Mouse (Mus musculus) embryonic facial prominence, embryonic 13.5 days (tissue): Measurements from ENCODE around the gene Pafah1b3. TPM values are rescaled to one million over a fixed set of nuclear protein-coding genes. Genes with fewer than 3 reads are reported as not detected.

Experiments
- ATAC-seq: fragments of 200-750 bp; cut with Nextera tagmentation; 2 replicates; pipeline ENCODE4 v1.8.0; 2017; ENCODE audit warnings: low read depth; ENCODE audit not compliant: insufficient number of reproducible peaks, insufficient read depth, low FRiP score, low TSS enrichment
- H3K27ac ChIP-seq: fragments of 300-500 bp; sonication (generic); 2 replicates; pipeline ENCODE4 v1.5.1; 2015; ENCODE audit warnings: moderate library complexity, mild to moderate bottlenecking, inconsistent platforms
- H3K27me3 ChIP-seq: fragments of 300-500 bp; sonication (generic); 2 replicates; pipeline ENCODE4 v1.6.1; 2015; ENCODE audit warnings: mild to moderate bottlenecking, inconsistent platforms
- H3K36me3 ChIP-seq: fragments of 300-500 bp; sonication (generic); 2 replicates; pipeline ENCODE4 v1.6.1; 2015; ENCODE audit warnings: mild to moderate bottlenecking, inconsistent platforms
- H3K4me1 ChIP-seq: fragments of 300-500 bp; sonication (generic); 2 replicates; pipeline ENCODE4 v1.6.1; 2015; ENCODE audit warnings: inconsistent platforms
- H3K4me2 ChIP-seq: fragments of 300-500 bp; sonication (generic); 2 replicates; pipeline ENCODE4 v1.6.1; 2015; ENCODE audit warnings: moderate library complexity, mild to moderate bottlenecking, inconsistent platforms
- H3K4me3 ChIP-seq: fragments of 300-500 bp; sonication (generic); 2 replicates; pipeline ENCODE4 v1.5.1; 2015; ENCODE audit warnings: mild to moderate bottlenecking, inconsistent platforms
- H3K9ac ChIP-seq: fragments of 300-500 bp; sonication (generic); 2 replicates; pipeline ENCODE4 v1.6.1; 2015; ENCODE audit warnings: mild to moderate bottlenecking, inconsistent platforms
- H3K9me3 ChIP-seq: fragments of 300-500 bp; sonication (generic); 2 replicates; pipeline ENCODE4 v1.6.1; 2016; ENCODE audit warnings: inconsistent platforms
- WGBS: fragments of 180-500 bp; shearing (Covaris S2); methylation state at CpG from one replicate; pipeline ENCODE4 v1.1.7; 2015; ENCODE audit warnings: mixed read lengths; 5-methylcytosine and 5-hydroxymethylcytosine counted together
- polyA plus RNA-seq: library from polyadenylated mRNA; unstranded; fragments of >200 nt; fragmentation: Nextera tagmentation; extraction: Ambion mirVana; gene quantifications from 2 replicates; pipeline ENCODE4 v1.2.1, GENCODE M21; 2015

Gene Pafah1b3
- polyA plus RNA-seq, 1 experiment from 2014 or later = 315 TPM

GRCm38 (mm10) chr7:25288721-25289120, 9.1 kb downstream of the Pafah1b3 start:
- ATAC-seq = no peak
- Histone ChIP-seq H3K27ac (no peak overlapping the region), H3K36me3 (peaks cover 93% of the 10 kb centered on the region), H3K27me3 (no peaks in the 10 kb centered on the region), H3K4me1 (peaks cover 32% of the 10 kb centered on the region), H3K4me2 (no peak overlapping the region), H3K4me3 (peak overlapping the region; percentile 10; the same call in 1 of the 2 replicates), H3K9me3 (no peaks in the 10 kb centered on the region), H3K9ac (no peak overlapping the region)
- WGBS = 86% methylated on average over 3 of the region's 3 CpGs

GRCm38 (mm10) chr7:25288011-25288410, 9.8 kb downstream of the Pafah1b3 start:
- Histone ChIP-seq H3K9me3 (no peaks in the 10 kb centered on the region), H3K4me1 (peaks cover 38% of the 10 kb centered on the region), H3K4me3 (no peak overlapping the region), H3K9ac (0 out of 2 replicates have a peak overlapping the region, but pooled peaks have one; percentile 16), H3K27me3 (no peaks in the 10 kb centered on the region), H3K4me2 (no peak overlapping the region), H3K36me3 (peaks cover 86% of the 10 kb centered on the region), H3K27ac (no peak overlapping the region)
- ATAC-seq = no peak
- WGBS = 88% methylated on average over 12 of the region's 12 CpGs

DNA sequence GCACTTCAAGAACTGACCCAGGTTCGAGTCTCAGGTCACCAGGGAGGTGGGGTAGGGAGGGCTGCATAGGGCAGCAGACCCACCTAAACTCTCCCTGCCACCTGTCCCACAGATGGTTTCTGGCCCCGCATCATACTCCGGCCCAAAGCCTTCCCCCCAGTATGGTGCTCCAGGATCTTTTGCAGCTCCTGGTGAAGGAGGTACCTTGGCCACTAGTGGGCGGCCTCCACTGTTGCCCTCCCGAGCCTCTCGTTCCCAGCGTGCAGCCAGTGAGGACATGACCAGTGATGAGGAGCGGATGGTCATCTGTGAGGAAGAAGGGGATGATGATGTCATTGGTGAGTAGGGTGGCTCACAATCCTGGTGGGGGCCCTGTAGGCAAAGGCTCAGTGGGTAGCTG, 10.8 kb downstream of the Pafah1b3 start:
- no peak for ATAC-seq
- no peak overlapping the region for H3K4me2 ChIP-seq
- H3K4me3 ChIP-seq = 0 out of 2 replicates have a peak overlapping the region, but pooled peaks have one; percentile 2
- no peak overlapping the region for H3K9ac ChIP-seq
- H3K27me3 ChIP-seq = no peaks in the 10 kb centered on the region
- H3K36me3 ChIP-seq = peaks cover 76% of the 10 kb centered on the region
- 81% methylated on average over 8 of the region's 8 CpGs for WGBS
- peaks cover 38% of the 10 kb centered on the region for H3K4me1 ChIP-seq
- no peaks in the 10 kb centered on the region for H3K9me3 ChIP-seq
- no peak overlapping the region for H3K27ac ChIP-seq

GRCm38 (mm10) chr7:25285511-25286238, 12.1 kb downstream of the Pafah1b3 start:
- WGBS = 89% methylated on average over 20 of the region's 20 CpGs
- peaks cover 41% of the 10 kb centered on the region for H3K4me1 ChIP-seq
- H3K4me3 ChIP-seq = no peak overlapping the region
- no peak for ATAC-seq
- no peak overlapping the region for H3K4me2 ChIP-seq
- no peak overlapping the region; the same call in 1 of the 2 replicates for H3K9ac ChIP-seq
- no peaks in the 10 kb centered on the region for H3K9me3 ChIP-seq
- peaks cover 63% of the 10 kb centered on the region for H3K36me3 ChIP-seq
- no peak overlapping the region for H3K27ac ChIP-seq
- H3K27me3 ChIP-seq = no peaks in the 10 kb centered on the region

GRCm38 (mm10) chr7:25284766-25285165, 13.0 kb downstream of the Pafah1b3 start:
- Histone ChIP-seq H3K9ac (peak overlapping the region; percentile 89), H3K9me3 (no peaks in the 10 kb centered on the region), H3K36me3 (peaks cover 54% of the 10 kb centered on the region), H3K4me2 (peak overlapping the region; percentile 92), H3K4me1 (peaks cover 45% of the 10 kb centered on the region), H3K4me3 (0 out of 2 replicates have a peak overlapping the region, but pooled peaks have one; percentile 85), H3K27ac (no peak overlapping the region), H3K27me3 (no peaks in the 10 kb centered on the region)
- ATAC-seq = no peak
- WGBS = 69% methylated on average over 5 of the region's 5 CpGs

DNA sequence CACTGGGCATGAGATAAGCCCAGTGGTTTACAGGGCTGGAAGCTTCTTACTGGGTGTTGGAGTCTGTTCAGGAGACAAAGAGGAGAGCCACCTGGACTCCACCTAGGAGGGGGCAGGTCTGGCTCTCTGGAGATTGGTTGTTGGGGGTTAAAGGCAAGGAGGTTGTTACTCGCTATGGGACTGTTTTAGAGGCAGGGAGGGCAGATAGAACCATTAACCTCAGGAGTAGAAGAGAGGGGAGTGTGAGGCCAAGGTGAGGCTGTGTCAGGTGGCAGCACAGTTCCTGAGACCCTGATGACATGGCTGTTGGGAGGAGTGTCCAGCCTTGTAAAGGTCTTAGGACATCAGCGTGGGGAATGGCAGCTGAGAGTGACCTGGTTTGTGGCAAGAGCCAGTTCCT, 13.6 kb downstream of the Pafah1b3 start:
- H3K36me3 ChIP-seq = peaks cover 48% of the 10 kb centered on the region
- no peak for ATAC-seq
- peak overlapping the region; percentile 89 for H3K9ac ChIP-seq
- H3K4me1 ChIP-seq = peaks cover 48% of the 10 kb centered on the region
- H3K9me3 ChIP-seq = no peaks in the 10 kb centered on the region
- peak overlapping the region; percentile 85 for H3K4me3 ChIP-seq
- H3K4me2 ChIP-seq = peak overlapping the region; percentile 92
- H3K27me3 ChIP-seq = no peaks in the 10 kb centered on the region
- 69% methylated on average over 2 of the region's 2 CpGs for whole genome bisulfite sequencing
- H3K27ac ChIP-seq = peak overlapping the region; percentile 100; the same call in 1 of the 2 replicates

GRCm38 (mm10) chr7:25283637-25284036, 14.1 kb downstream of the Pafah1b3 start:
- peaks cover 48% of the 10 kb centered on the region for H3K4me1 ChIP-seq

DNA sequence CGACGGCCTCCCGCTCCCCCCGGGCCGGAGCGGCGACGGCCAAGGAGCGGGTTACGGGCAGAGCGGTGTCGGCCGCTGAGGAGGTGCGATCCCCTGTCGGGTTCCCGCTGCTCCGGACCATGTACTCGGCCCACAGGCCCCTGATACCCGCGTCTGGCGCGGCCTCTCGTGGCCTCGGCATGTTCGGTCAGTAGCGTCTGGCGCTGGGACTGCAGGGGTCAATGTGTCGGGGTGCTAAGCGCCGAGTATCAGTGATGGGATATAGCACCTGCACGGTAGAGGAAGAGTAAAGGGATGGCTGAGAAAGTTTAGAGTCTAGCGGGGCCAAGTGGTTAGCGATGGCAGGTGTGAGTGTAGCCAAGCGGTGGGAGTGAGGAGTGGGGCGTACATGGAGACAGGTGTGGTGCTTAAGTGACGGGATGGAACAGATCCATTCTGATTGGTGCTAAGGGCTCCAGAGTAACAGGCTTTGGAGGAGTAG, 15.0 kb downstream of the Pafah1b3 start:
- peak overlapping the region; percentile 89 for H3K9ac ChIP-seq
- WGBS = under 1% methylated on average over 34 of the region's 36 CpGs
- peak overlapping the region; percentile 100 for H3K27ac ChIP-seq
- peaks cover 34% of the 10 kb centered on the region for H3K36me3 ChIP-seq
- ATAC-seq = no peak
- peak overlapping the region; percentile 92 for H3K4me2 ChIP-seq
- H3K4me1 ChIP-seq = peaks cover 51% of the 10 kb centered on the region
- no peaks in the 10 kb centered on the region for H3K27me3 ChIP-seq
- no peaks in the 10 kb centered on the region for H3K9me3 ChIP-seq
- H3K4me3 ChIP-seq = peak overlapping the region; percentile 85

More at GRCm38 (mm10) chr7:25283637-25284036, 14.1 kb downstream of the Pafah1b3 start:
- no peaks in the 10 kb centered on the region for H3K9me3 ChIP-seq
- peak overlapping the region; percentile 100 for H3K27ac ChIP-seq
- WGBS = 2% methylated on average over 5 of the region's 5 CpGs
- H3K27me3 ChIP-seq = no peaks in the 10 kb centered on the region
- peak overlapping the region; percentile 92 for H3K4me2 ChIP-seq
- ATAC-seq = no peak
- peak overlapping the region; percentile 89 for H3K9ac ChIP-seq
- peak overlapping the region; percentile 85 for H3K4me3 ChIP-seq
- peaks cover 43% of the 10 kb centered on the region for H3K36me3 ChIP-seq

DNA sequence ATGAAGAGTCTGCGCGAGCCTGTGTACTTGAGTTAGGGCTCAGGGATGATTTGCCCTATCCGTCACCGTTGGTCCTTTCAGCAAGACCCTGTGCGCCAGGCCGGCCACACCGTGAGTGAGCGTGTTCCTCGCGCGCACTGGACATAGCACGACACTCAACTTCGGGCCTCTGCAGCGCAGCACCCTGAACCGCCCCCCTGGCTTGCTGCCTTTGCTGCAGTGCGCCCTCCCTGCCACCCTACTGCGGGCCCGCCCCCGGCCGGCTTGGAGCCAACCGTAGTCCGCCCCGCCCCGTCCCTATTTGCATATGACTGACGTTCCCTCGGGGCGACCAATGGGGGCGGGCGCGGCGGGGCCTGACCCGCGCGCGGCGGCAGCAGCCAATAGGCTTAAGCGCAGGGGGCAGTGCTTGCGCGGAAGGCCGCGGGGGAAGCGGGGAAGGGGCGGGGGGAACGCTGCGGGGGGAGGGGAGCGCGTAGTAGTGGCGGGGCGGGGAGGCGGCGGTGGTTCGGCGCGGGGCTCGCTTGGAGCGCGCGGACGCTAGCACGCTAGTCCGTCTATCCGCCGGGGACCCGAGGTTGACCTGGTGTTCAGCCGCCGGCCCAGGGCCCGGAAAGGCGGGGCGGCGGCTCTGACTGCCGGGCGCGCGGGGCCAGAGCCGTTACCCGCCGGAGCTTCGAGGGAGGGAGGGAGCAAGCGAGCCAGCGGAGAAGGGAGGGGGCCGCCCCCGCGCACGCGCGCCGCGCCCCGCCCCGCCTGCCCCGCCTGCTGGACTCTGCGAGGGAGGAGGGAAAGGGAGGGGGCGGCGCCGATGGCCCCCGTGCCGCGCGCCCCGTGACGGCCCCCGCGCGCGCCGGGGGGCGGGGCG, 15.8 kb downstream of the Pafah1b3 start:
- Histone ChIP-seq H3K27me3 (no peaks in the 10 kb centered on the region), H3K4me2 (peak overlapping the region; percentile 92), H3K4me3 (peak overlapping the region; percentile 85), H3K9ac (peak overlapping the region; percentile 89), H3K36me3 (peaks cover 26% of the 10 kb centered on the region), H3K9me3 (no peaks in the 10 kb centered on the region), H3K27ac (peak overlapping the region; percentile 100), H3K4me1 (peaks cover 59% of the 10 kb centered on the region)
- WGBS = 1% methylated on average over 67 of the region's 108 CpGs
- ATAC-seq = peak; percentile 71

DNA sequence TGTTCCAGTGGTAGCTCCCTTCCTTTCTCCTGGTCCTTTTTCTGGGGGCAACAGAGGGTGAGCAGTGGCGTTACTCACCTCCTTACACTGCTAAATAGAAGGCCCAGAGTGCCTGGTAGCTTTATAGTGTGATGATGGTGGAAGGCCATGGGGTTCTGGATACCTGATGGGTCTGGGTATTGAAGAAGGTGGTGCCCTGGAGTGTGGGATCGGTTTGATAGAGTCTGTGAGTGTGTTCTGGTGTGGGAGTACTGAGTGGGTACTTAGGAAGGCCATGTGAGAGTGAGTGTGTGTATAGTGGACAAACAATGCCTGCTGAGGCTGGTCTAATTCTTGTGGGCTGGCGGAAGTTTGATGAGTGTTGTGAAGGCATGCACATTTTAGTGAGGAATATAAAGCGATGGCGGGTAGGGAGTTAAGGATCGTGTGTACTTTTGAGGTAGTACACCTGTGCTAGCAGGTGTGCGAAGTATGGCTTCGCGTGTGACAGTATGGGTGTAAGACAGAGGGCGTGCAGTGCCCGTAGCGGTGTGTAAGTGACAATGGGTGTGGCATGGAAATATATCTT, 16.5 kb downstream of the Pafah1b3 start:
- ATAC-seq = no peak
- peaks cover 66% of the 10 kb centered on the region for H3K4me1 ChIP-seq

More for the DNA sequence above, 16.5 kb downstream of the Pafah1b3 start:
- peak overlapping the region; percentile 100 for H3K27ac ChIP-seq
- peak overlapping the region; percentile 92 for H3K4me2 ChIP-seq
- H3K9me3 ChIP-seq = no peaks in the 10 kb centered on the region
- H3K27me3 ChIP-seq = no peaks in the 10 kb centered on the region
- peaks cover 19% of the 10 kb centered on the region for H3K36me3 ChIP-seq
- H3K9ac ChIP-seq = peak overlapping the region; percentile 78
- 22% methylated on average over 12 of the region's 12 CpGs for WGBS
- peak overlapping the region; percentile 85 for H3K4me3 ChIP-seq
